Mouse (Mus musculus): Measurements from ENCODE around the gene Amhr2. TPM values are rescaled to one million over a fixed set of nuclear protein-coding genes. Genes with fewer than 3 reads are reported as not detected.

Gene Amhr2
- 7.8 and 9.7 TPM in 2 replicates for polyA plus RNA-seq (2015; fragmentation: Nextera tagmentation; extraction: Ambion mirVana)

GRCm38 (mm10) chr15:102445146-102445545 is at the start of gene Amhr2:
Amhr2 (plus strand) TSS chr15:102445367.

GRCm38 (mm10) chr15:102405489-102406195 is 39.5 kb upstream of the Amhr2 start, which contains the start of gene Sp1:
Sp1 (plus strand) TSS chr15:102406143.

GRCm38 (mm10) chr15:102458904-102459317 is 13.7 kb downstream of the Amhr2 start, which contains the start of gene Prr13:
Prr13 (plus strand) TSS chr15:102459028.

GRCm38 (mm10) chr15:102470183-102470604 is 25.0 kb downstream of the Amhr2 start, which contains the start of gene Pcbp2:
Pcbp2 (plus strand) TSS chr15:102470539.

GRCm38 (mm10) chr15:102503447-102503846 is 58.3 kb downstream of the Amhr2 start, which contains the start of gene Gm10337:
Gm10337 (plus strand) TSS chr15:102503722.

Other genes with a start within 250 kb of the Amhr2 start
- 25.8 and 26.2 TPM in 2 replicates for gene Zfp740, start 242.1 kb upstream of the Amhr2 start, polyA plus RNA-seq (2015; fragmentation: Nextera tagmentation; extraction: Ambion mirVana)
- 37.1 and 53.2 TPM in 2 replicates for gene Csad, start 240.6 kb upstream of the Amhr2 start, polyA plus RNA-seq (2015; fragmentation: Nextera tagmentation; extraction: Ambion mirVana)
- 1.8 and 2.2 TPM in 2 replicates for gene Itgb7, start 213.4 kb upstream of the Amhr2 start, polyA plus RNA-seq (2015; fragmentation: Nextera tagmentation; extraction: Ambion mirVana)
- 8.4 and 11.5 TPM in 2 replicates for gene Rarg, start 187.8 kb upstream of the Amhr2 start, polyA plus RNA-seq (2015; fragmentation: Nextera tagmentation; extraction: Ambion mirVana)
- 0.06 TPM in 1 of 2 replicates, not detected in the other for gene Gm9918, start 174.8 kb upstream of the Amhr2 start, polyA plus RNA-seq (2015; fragmentation: Nextera tagmentation; extraction: Ambion mirVana)
- gene Mfsd5, start 165.9 kb upstream of the Amhr2 start, polyA plus RNA-seq (2015; fragmentation: Nextera tagmentation; extraction: Ambion mirVana): 30.0 and 37.6 TPM in 2 replicates
- 2.5 and 3.5 TPM in 2 replicates for gene Espl1, start 149.1 kb upstream of the Amhr2 start, polyA plus RNA-seq (2015; fragmentation: Nextera tagmentation; extraction: Ambion mirVana)
- 270 and 314 TPM in 2 replicates for gene Pfdn5, start 119.3 kb upstream of the Amhr2 start, polyA plus RNA-seq (2015; fragmentation: Nextera tagmentation; extraction: Ambion mirVana)
- 30.0 and 30.5 TPM in 2 replicates for gene Myg1, start 113.7 kb upstream of the Amhr2 start, polyA plus RNA-seq (2015; fragmentation: Nextera tagmentation; extraction: Ambion mirVana)
- gene Aaas, start 94.6 kb upstream of the Amhr2 start, polyA plus RNA-seq (2015; fragmentation: Nextera tagmentation; extraction: Ambion mirVana): 11.4 and 14.4 TPM in 2 replicates
- 0.13 and 0.35 TPM in 2 replicates for gene Sp7, start 78.2 kb upstream of the Amhr2 start, polyA plus RNA-seq (2015; fragmentation: Nextera tagmentation; extraction: Ambion mirVana)
- gene Sp1, start 39.2 kb upstream of the Amhr2 start, polyA plus RNA-seq (2015; fragmentation: Nextera tagmentation; extraction: Ambion mirVana): 3.3 and 4.0 TPM in 2 replicates
- gene Prr13, start 13.7 kb downstream of the Amhr2 start, polyA plus RNA-seq (2015; fragmentation: Nextera tagmentation; extraction: Ambion mirVana): 36.5 and 44.9 TPM in 2 replicates
- 105 and 113 TPM in 2 replicates for gene Pcbp2, start 25.2 kb downstream of the Amhr2 start, polyA plus RNA-seq (2015; fragmentation: Nextera tagmentation; extraction: Ambion mirVana)
- gene Gm10337, start 58.4 kb downstream of the Amhr2 start, polyA plus RNA-seq (2015; fragmentation: Nextera tagmentation; extraction: Ambion mirVana): 1.8 TPM in 1 of 2 replicates, not detected in the other
- gene Map3k12, start 71.7 kb downstream of the Amhr2 start, polyA plus RNA-seq (2015; fragmentation: Nextera tagmentation; extraction: Ambion mirVana): 4.0 and 4.2 TPM in 2 replicates
- gene Tarbp2, start 72.8 kb downstream of the Amhr2 start, polyA plus RNA-seq (2015; fragmentation: Nextera tagmentation; extraction: Ambion mirVana): 62.3 and 70.0 TPM in 2 replicates
- gene Npff, start 79.6 kb downstream of the Amhr2 start, polyA plus RNA-seq (2015; fragmentation: Nextera tagmentation; extraction: Ambion mirVana): 0.94 and 1.3 TPM in 2 replicates
- gene Gm28047, start 179.7 kb downstream of the Amhr2 start, polyA plus RNA-seq (2015; fragmentation: Nextera tagmentation; extraction: Ambion mirVana): 0.14 TPM in 1 of 2 replicates, not detected in the other
- 24.2 and 29.9 TPM in 2 replicates for gene Atf7, start 180.1 kb downstream of the Amhr2 start, polyA plus RNA-seq (2015; fragmentation: Nextera tagmentation; extraction: Ambion mirVana)
- gene Atp5g2, start 227.0 kb downstream of the Amhr2 start, polyA plus RNA-seq (2015; fragmentation: Nextera tagmentation; extraction: Ambion mirVana): 91.0 and 109 TPM in 2 replicates